Mouse (Mus musculus) limb, embryonic 11.5 days (tissue): ENCODE measurements around the gene Gm10203. TPM values are rescaled to one million over a fixed set of nuclear protein-coding genes. Genes with fewer than 3 reads are reported as not detected.
"Not testable (repeated sequence)": the region's sequence is repeated elsewhere in the genome, so short reads cannot be mapped to it uniquely, and the experiment has no call there.

Experiments
- ATAC-seq: fragments of 200-750 bp; cut with Nextera tagmentation; 2 replicates; pipeline ENCODE4 v1.8.0; 2017; ENCODE audit warnings: low read depth; ENCODE audit not compliant: insufficient number of reproducible peaks, low FRiP score, low TSS enrichment
- DNase-seq: peaks from one replicate; pipeline ENCODE4 v3.0.0-alpha.2; 2015; ENCODE audit warnings: low spot score
- H3K27ac ChIP-seq: fragments of 300-500 bp; sonication (generic); replicated peaks from 2 replicates; pipeline ENCODE4 v1.5.1; 2014; ENCODE audit warnings: low read depth, mild to moderate bottlenecking, low read length
- H3K27me3 ChIP-seq: fragments of 300-500 bp; sonication (generic); 2 replicates; pipeline ENCODE4 v1.6.1; 2014; ENCODE audit warnings: mild to moderate bottlenecking, low read length, mixed read lengths; ENCODE audit not compliant: control insufficient read depth, insufficient read depth
- H3K36me3 ChIP-seq: fragments of 300-500 bp; sonication (generic); 2 replicates; pipeline ENCODE4 v1.6.1; 2014; ENCODE audit warnings: mild to moderate bottlenecking, low read length, moderate library complexity, mixed read lengths; ENCODE audit not compliant: control insufficient read depth, insufficient read depth
- H3K4me1 ChIP-seq: fragments of 300-500 bp; sonication (generic); 2 replicates; pipeline ENCODE4 v1.6.1; 2014; ENCODE audit warnings: low read length, mixed read lengths; ENCODE audit not compliant: control insufficient read depth, insufficient read depth
- H3K4me2 ChIP-seq: fragments of 300-500 bp; sonication (generic); 2 replicates; pipeline ENCODE4 v1.6.1; 2014; ENCODE audit warnings: low read depth, mild to moderate bottlenecking, moderate library complexity; ENCODE audit not compliant: severe bottlenecking
- H3K4me3 ChIP-seq: fragments of 300-500 bp; sonication (generic); 2 replicates; pipeline ENCODE4 v1.5.1; 2014; ENCODE audit warnings: low read depth, low read length
- H3K9ac ChIP-seq: fragments of 300-500 bp; sonication (generic); 2 replicates; pipeline ENCODE4 v1.6.1; 2014; ENCODE audit warnings: mild to moderate bottlenecking, low read length
- H3K9me3 ChIP-seq: fragments of 300-500 bp; sonication (generic); 2 replicates; pipeline ENCODE4 v1.6.1; 2016; ENCODE audit warnings: low read length; ENCODE audit not compliant: control insufficient read depth
- WGBS: fragments of 180-500 bp; shearing (Covaris S2); extraction: QIAGEN DNeasy Blood & Tissue Kit; methylation state at CpG from one replicate; pipeline ENCODE4 v1.1.7; 2014; 5-methylcytosine and 5-hydroxymethylcytosine counted together
- polyA plus RNA-seq: library from polyadenylated mRNA; unstranded; fragments of >200 nt; fragmentation: Nextera tagmentation; extraction: Ambion mirVana; gene quantifications from 2 replicates; pipeline ENCODE4 v1.2.1, GENCODE M21; 2014

Gm10203 gene
- not detected in 2 replicates for polyA plus RNA-seq

- H3K27ac ChIP-seq, H3K36me3 ChIP-seq, DNase-seq, H3K4me2 ChIP-seq, H3K4me1 ChIP-seq, ATAC-seq, H3K9ac ChIP-seq, H3K4me3 ChIP-seq, H3K27me3 ChIP-seq, H3K9me3 ChIP-seq: not testable (repeated sequence)
- WGBS, result 89% methylated on average over 8 of the region's 8 CpGs
Observed at GRCm38 (mm10) chr6:149129870-149130269, at the start of gene Gm10203. TSS of gene Gm10203 (plus strand) at chr6:149130170.

DNA sequence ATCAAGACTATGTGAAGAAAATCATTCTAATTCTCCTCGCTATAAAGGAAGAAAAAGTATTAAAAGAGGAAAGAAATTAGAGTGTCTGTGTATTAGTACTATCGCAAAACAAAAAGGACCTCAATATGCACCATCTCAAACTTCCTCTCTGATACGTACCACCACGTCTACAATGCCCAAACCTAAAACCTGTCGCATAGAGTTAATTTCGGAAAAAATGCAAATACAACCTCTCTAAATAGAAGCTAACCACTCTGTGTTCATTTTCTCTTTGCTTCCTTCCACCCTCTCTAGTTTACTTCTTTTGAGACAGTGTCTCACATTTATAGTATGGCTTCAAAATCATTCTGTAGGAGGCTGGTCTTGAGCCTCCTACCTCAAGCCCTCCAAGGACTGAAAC lies 37.6 kb upstream of the Gm10203 start:
- ATAC-seq (no peak), DNase-seq (no peak)
- WGBS, result 95% methylated on average over 6 of the region's 6 CpGs
- no peak overlapping the region for H3K9ac ChIP-seq
- no peaks in the 10 kb centered on the region for H3K36me3 ChIP-seq
- H3K27ac ChIP-seq, result no peak overlapping the region
- no peaks in the 10 kb centered on the region for H3K4me1 ChIP-seq
- H3K4me3 ChIP-seq, result no peak overlapping the region
- no peaks in the 10 kb centered on the region for H3K9me3 ChIP-seq
- H3K4me2 ChIP-seq, result no peak overlapping the region
- H3K27me3 ChIP-seq, result no peaks in the 10 kb centered on the region

DNA sequence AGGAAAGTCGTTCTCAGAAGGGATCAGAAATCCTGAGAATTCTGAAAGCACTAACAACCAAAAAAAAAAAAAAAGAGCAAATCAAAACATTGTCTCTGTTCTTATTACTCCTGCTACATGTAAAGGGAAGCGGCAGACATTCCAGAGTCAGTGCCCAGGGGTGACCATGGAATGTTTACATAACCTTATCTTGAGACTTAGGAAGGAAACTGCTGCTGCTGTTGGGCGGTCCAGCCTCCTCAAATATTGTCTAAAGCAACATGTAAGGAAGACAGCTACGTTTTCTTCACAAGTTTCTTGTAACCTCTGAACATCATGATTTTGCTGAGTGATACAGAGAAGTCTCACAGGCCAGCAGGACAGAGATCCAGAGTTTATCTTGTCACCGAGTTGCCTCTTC lies 36.5 kb upstream of the Gm10203 start:
- no peak overlapping the region for H3K27ac ChIP-seq
- no peak overlapping the region for H3K4me3 ChIP-seq
- whole genome bisulfite sequencing, result 43% methylated on average over 5 of the region's 5 CpGs
- no peaks in the 10 kb centered on the region for H3K9me3 ChIP-seq
- no peaks in the 10 kb centered on the region for H3K4me1 ChIP-seq
- no peak overlapping the region for H3K4me2 ChIP-seq
- H3K27me3 ChIP-seq, result no peaks in the 10 kb centered on the region
- H3K9ac ChIP-seq, result no peak overlapping the region
- H3K36me3 ChIP-seq, result no peaks in the 10 kb centered on the region
- ATAC-seq (no peak), DNase-seq (no peak)

- Histone ChIP-seq H3K27ac (no peak overlapping the region), H3K9ac (no peak overlapping the region), H3K4me3 (no peak overlapping the region), H3K27me3 (no peaks in the 10 kb centered on the region), H3K4me2 (no peak overlapping the region), H3K9me3 (no peaks in the 10 kb centered on the region), H3K36me3 (no peaks in the 10 kb centered on the region), H3K4me1 (no peaks in the 10 kb centered on the region)
- DNase-seq (no peak), ATAC-seq (no peak)
- 96% methylated on average over 1 of the region's 1 CpGs for WGBS
Observed at GRCm38 (mm10) chr6:149094555-149094954, 35.4 kb upstream of the Gm10203 start.

GRCm38 (mm10) chr6:149095389-149095788 lies 34.6 kb upstream of the Gm10203 start:
- Histone ChIP-seq H3K36me3 (no peaks in the 10 kb centered on the region), H3K4me2 (no peak overlapping the region), H3K27ac (no peak overlapping the region), H3K27me3 (no peaks in the 10 kb centered on the region), H3K4me3 (no peak overlapping the region), H3K9ac (no peak overlapping the region), H3K9me3 (no peaks in the 10 kb centered on the region), H3K4me1 (no peaks in the 10 kb centered on the region)
- DNase-seq, result no peak
- 82% methylated on average over 6 of the region's 6 CpGs for WGBS
- no peak for ATAC-seq

GRCm38 (mm10) chr6:149096233-149096632 lies 33.7 kb upstream of the Gm10203 start:
- no peaks in the 10 kb centered on the region for H3K4me1 ChIP-seq
- ATAC-seq, result no peak
- no peak overlapping the region for H3K9ac ChIP-seq
- no peak overlapping the region for H3K4me3 ChIP-seq
- H3K27me3 ChIP-seq, result no peaks in the 10 kb centered on the region
- no peak for DNase-seq
- H3K4me2 ChIP-seq, result no peak overlapping the region
- no peak overlapping the region for H3K27ac ChIP-seq
- WGBS, result 81% methylated on average over 2 of the region's 2 CpGs
- H3K36me3 ChIP-seq, result no peaks in the 10 kb centered on the region
- H3K9me3 ChIP-seq, result no peaks in the 10 kb centered on the region

GRCm38 (mm10) chr6:149097276-149097675 lies 32.7 kb upstream of the Gm10203 start:
- H3K27me3 ChIP-seq, result no peaks in the 10 kb centered on the region
- no peaks in the 10 kb centered on the region for H3K9me3 ChIP-seq
- H3K9ac ChIP-seq, result no peak overlapping the region
- no peaks in the 10 kb centered on the region for H3K36me3 ChIP-seq
- DNase-seq (no peak), ATAC-seq (no peak)
- no peak overlapping the region for H3K27ac ChIP-seq
- WGBS, result 97% methylated on average over 1 of the region's 1 CpGs
- H3K4me3 ChIP-seq, result no peak overlapping the region
- no peak overlapping the region for H3K4me2 ChIP-seq
- no peaks in the 10 kb centered on the region for H3K4me1 ChIP-seq

- ATAC-seq (no peak), DNase-seq (no peak)
- no peaks in the 10 kb centered on the region for H3K4me1 ChIP-seq
- no peak overlapping the region for H3K4me3 ChIP-seq
- no peaks in the 10 kb centered on the region for H3K27me3 ChIP-seq
- H3K9ac ChIP-seq, result no peak overlapping the region
- no peaks in the 10 kb centered on the region for H3K9me3 ChIP-seq
- H3K27ac ChIP-seq, result no peak overlapping the region
- H3K36me3 ChIP-seq, result no peaks in the 10 kb centered on the region
- no peak overlapping the region for H3K4me2 ChIP-seq
Observed at GRCm38 (mm10) chr6:149098993-149099392, 31.0 kb upstream of the Gm10203 start.
